Mouse (Mus musculus) heart, embryonic 11.5 days (tissue): ENCODE measurements around the gene Rabggta. TPM values are rescaled to one million over a fixed set of nuclear protein-coding genes. Genes with fewer than 3 reads are reported as not detected.
"Not testable (repeated sequence)": the region's sequence is repeated elsewhere in the genome, so short reads cannot be mapped to it uniquely, and the experiment has no call there.

Source experiments
- ATAC-seq: fragments of 200-750 bp; cut with Nextera tagmentation; replicated peaks from 2 replicates; pipeline ENCODE4 v1.8.0; 2017; ENCODE audit warnings: moderate library complexity; ENCODE audit not compliant: insufficient number of reproducible peaks, low FRiP score, low TSS enrichment
- H3K27ac ChIP-seq: fragments of 300-500 bp; sonication (generic); 2 replicates; pipeline ENCODE4 v1.5.1; 2014; ENCODE audit warnings: mild to moderate bottlenecking, low read depth, low read length
- H3K27me3 ChIP-seq: fragments of 300-500 bp; sonication (generic); 2 replicates; pipeline ENCODE4 v1.6.1; 2014; ENCODE audit warnings: mild to moderate bottlenecking, low read length, mixed read lengths; ENCODE audit not compliant: control insufficient read depth, insufficient read depth
- H3K36me3 ChIP-seq: fragments of 300-500 bp; sonication (generic); 2 replicates; pipeline ENCODE4 v1.6.1; 2014; ENCODE audit warnings: mild to moderate bottlenecking, low read length, moderate library complexity, mixed read lengths; ENCODE audit not compliant: control insufficient read depth, insufficient read depth
- H3K4me1 ChIP-seq: fragments of 300-500 bp; sonication (generic); 2 replicates; pipeline ENCODE4 v1.6.1; 2014; ENCODE audit warnings: low read length; ENCODE audit not compliant: control insufficient read depth, insufficient read depth
- H3K4me2 ChIP-seq: fragments of 300-500 bp; sonication (generic); 2 replicates; pipeline ENCODE4 v1.6.1; 2014; ENCODE audit warnings: mild to moderate bottlenecking, moderate library complexity
- H3K4me3 ChIP-seq: fragments of 300-500 bp; sonication (generic); 2 replicates; pipeline ENCODE4 v1.5.1; 2014; ENCODE audit warnings: low read depth, low read length
- H3K9ac ChIP-seq: fragments of 300-500 bp; sonication (generic); 2 replicates; pipeline ENCODE4 v1.6.1; 2014; ENCODE audit warnings: mild to moderate bottlenecking, low read depth, low read length, moderate library complexity
- H3K9me3 ChIP-seq: fragments of 300-500 bp; sonication (generic); replicated peaks from 2 replicates; pipeline ENCODE4 v1.6.1; 2016; ENCODE audit warnings: low read length; ENCODE audit not compliant: control insufficient read depth
- WGBS: fragments of 180-500 bp; shearing (Covaris S2); extraction: QIAGEN DNeasy Blood & Tissue Kit; methylation state at CpG from one replicate; pipeline ENCODE4 v1.1.7; 2014; ENCODE audit not compliant: insufficient replicate concordance; 5-methylcytosine and 5-hydroxymethylcytosine counted together
- polyA plus RNA-seq: library from polyadenylated mRNA; unstranded; fragments of >200 nt; fragmentation: Nextera tagmentation; extraction: Ambion mirVana; gene quantifications from 2 replicates; pipeline ENCODE4 v1.2.1, GENCODE M21; 2014

Rabggta gene
- polyA plus RNA-seq, 1 experiment from 2014 or later, result 19.1 TPM

DNA sequence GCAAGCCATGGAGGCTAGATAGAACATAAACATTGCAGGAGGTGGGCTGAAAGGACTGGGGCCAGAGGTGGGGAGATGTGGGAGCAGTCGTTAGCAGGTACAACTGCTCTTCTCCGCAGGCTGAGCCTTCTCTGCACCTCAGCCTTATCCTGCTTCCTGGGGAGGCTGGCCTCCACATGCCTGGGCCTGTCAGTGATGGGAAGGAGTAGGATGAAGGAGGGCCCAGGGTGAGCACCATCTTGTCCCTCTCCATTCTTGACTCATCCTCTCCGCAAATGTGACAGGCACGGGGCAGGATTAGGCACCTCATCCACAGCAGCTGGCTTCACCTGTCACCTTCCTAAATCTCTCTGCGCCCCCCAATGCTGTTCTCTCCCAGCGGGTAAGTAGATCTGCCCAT, 39.1 kb upstream of the Rabggta start, which contains the start of gene Ltb4r2:
TSS of gene Ltb4r2 (plus strand) at position 266 of the 400 bp plus-strand sequence.
- Histone ChIP-seq H3K27me3 (peaks cover 20% of the 10 kb centered on the region), H3K9ac (peak within 1 kb of the TSS; percentile 74), H3K4me3 (peak within 1 kb of the TSS; percentile 50), H3K4me2 (peak within 1 kb of the TSS; percentile 97), H3K4me1 (peaks cover 17% of the 10 kb centered on the region), H3K27ac (no peak within 1 kb of the TSS), H3K36me3 (no peaks in the 10 kb centered on the region), H3K9me3 (no peaks in the 10 kb centered on the region)
- ATAC-seq, result no peak
- WGBS, result 64% methylated on average over 6 of the region's 6 CpGs

DNA sequence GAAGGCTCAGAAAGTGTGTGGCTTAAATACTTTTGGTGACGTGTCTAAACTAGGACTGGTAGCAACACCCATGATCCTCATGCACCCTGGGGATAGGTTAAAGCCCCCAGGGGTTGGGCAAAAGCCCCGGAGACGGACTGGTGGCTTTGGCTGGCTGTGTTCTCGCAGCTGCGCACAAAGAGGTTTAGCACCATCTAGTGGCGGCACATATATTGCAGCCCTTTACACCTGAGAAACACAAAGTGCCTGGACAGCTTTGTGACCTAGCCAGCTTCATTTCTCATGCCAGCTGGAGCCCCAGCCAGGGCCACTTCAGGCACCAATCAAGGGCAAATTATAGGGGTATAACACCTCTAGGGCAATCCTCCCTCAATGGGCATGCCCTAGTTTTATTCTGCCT, 38.1 kb upstream of the Rabggta start:
- H3K4me3 ChIP-seq, H3K27ac ChIP-seq, H3K9ac ChIP-seq, H3K36me3 ChIP-seq, H3K9me3 ChIP-seq, ATAC-seq: not testable (repeated sequence)
- Histone ChIP-seq H3K4me1 (peaks cover 17% of the 10 kb centered on the region), H3K27me3 (peaks cover 19% of the 10 kb centered on the region), H3K4me2 (peak overlapping the region; percentile 56)
- WGBS, result 0% methylated on average over 6 of the region's 6 CpGs

DNA sequence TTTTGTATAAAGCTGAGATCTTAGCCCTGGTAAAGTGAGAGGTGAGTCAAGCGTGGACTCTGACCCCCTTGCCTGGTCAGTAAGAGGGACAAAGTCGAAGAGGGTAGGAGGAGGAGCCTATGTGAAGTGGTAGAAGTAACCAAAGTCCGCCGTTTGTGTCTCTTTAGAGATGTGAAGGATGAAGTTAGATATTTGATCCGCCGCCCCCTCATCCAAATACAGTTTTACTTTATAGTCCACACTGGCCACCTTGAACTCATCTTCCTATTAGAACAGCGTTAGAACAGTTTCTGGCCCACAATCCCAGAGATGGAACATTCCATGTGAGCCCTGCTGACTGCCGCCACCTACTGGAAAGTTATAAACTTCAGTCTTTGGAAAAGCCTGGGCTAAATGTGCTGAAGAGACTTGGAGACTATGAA, 36.3 kb upstream of the Rabggta start, which contains the start of gene Cideb:
TSS of gene Cideb (minus strand) at position 96 of the 422 bp plus-strand sequence.
- H3K9ac ChIP-seq, result no peak within 1 kb of the TSS
- 0 out of 2 replicates have a peak within 1 kb of the TSS, but pooled peaks have one; percentile 29 for H3K27ac ChIP-seq
- peaks cover 13% of the 10 kb centered on the region for H3K27me3 ChIP-seq
- peaks cover 12% of the 10 kb centered on the region for H3K4me1 ChIP-seq
- no peak for ATAC-seq
- WGBS, result 13% methylated on average over 8 of the region's 8 CpGs
- H3K4me2 ChIP-seq, result peak within 1 kb of the TSS; percentile 48
- no peaks in the 10 kb centered on the region for H3K9me3 ChIP-seq
- peaks cover 16% of the 10 kb centered on the region for H3K36me3 ChIP-seq
- no peak within 1 kb of the TSS for H3K4me3 ChIP-seq

DNA sequence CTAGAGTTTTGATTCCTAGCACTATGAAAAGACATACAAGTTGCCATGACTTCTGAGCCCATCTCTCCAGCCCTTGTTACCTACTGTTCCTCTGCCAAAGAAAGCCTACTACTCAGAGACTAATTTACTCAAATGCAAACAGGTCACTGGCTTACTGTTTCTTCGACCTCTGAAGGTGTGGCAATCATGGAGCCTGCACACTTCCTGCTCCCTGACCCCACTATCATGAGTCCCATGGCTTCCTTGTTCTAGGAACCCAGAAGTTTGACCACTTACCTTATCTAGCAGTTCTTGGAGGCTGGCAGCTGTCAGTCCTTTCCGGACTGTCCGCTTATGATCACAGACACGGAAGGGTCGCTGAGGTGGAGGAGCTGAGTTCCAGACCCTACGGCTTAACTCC, 35.5 kb upstream of the Rabggta start:
- Histone ChIP-seq H3K9me3 (no peaks in the 10 kb centered on the region), H3K27me3 (peaks cover 13% of the 10 kb centered on the region), H3K4me1 (peaks cover 7% of the 10 kb centered on the region), H3K4me3 (no peak overlapping the region), H3K36me3 (peaks cover 24% of the 10 kb centered on the region), H3K4me2 (peak overlapping the region; percentile 48), H3K9ac (no peak overlapping the region), H3K27ac (0 out of 2 replicates have a peak overlapping the region, but pooled peaks have one; percentile 29)
- no peak for ATAC-seq
- WGBS, result 33% methylated on average over 6 of the region's 6 CpGs

DNA sequence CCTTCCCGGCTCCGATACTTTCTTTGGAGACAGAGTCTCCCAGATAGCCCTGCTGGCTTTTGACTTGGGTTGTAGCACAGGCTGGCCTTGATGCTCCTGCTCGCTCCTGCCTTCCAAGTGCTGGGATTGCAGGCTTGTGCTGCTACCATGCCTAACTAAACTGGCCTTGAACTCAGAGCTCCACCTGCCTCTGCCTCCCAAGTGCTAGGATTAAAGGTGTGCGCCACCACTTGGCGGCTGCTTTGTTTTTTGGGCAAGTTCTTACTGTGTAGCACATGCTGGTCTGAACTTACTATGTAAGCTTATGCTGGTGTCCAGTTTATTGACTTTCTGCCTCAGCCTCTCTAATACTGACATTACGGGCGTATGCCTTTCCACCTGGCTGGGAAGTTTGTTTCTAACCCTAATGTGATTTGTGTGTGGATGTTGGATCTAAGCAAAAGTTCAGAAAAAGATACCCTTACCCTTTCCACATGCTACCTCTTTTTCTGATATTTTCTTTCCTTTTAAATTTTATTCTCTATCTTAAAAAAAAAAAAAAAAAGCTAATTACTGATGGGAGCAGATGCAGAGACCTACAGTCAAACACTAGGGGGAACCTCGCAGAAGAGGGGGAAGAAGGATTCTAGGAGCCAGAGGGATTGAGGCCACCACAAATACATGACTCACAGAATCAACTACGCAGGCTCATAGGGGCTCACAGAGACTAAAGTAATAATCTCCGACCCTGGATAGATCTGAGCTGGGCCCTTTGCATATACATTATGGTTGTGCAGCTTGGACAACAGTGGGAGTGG, 25.2 kb upstream of the Rabggta start:
- Histone ChIP-seq H3K9me3 (no peaks in the 10 kb centered on the region), H3K27me3 (no peaks in the 10 kb centered on the region), H3K4me3 (peak overlapping the region; percentile 96; the same call in 1 of the 2 replicates), H3K4me2 (peak overlapping the region; percentile 99), H3K27ac (no peak overlapping the region), H3K36me3 (0 out of 2 replicates have a peak, but pooled peaks cover 7% of the 10 kb centered on the region), H3K9ac (no peak overlapping the region), H3K4me1 (peaks cover 3% of the 10 kb centered on the region; the same call in 1 of the 2 replicates)
- ATAC-seq, result no peak
- 86% methylated on average over 10 of the region's 10 CpGs for WGBS

DNA sequence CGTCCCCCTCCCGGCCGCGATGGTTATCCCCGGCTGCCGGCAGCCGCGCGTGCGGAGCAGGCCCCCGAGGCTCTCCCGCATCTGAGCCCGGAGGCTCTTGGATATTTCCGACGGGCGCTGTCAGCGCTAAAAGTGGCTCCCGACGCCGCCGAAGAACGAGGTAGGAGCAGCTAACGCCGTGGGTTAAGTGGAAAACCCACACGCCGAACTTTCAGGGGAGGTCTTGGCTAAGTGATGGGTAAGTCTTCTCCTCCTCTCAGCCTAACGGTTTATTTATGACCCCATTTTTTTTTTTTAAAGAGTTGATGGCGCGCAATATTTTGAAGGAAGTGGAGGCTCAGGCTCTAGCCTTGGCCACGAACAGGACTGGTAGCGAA, 23.8 kb upstream of the Rabggta start:
- peak overlapping the region; percentile 85 for H3K9ac ChIP-seq
- ATAC-seq, result no peak
- no peaks in the 10 kb centered on the region for H3K27me3 ChIP-seq
- H3K27ac ChIP-seq, result peak overlapping the region; percentile 10; the same call in 1 of the 2 replicates
- H3K9me3 ChIP-seq, result no peaks in the 10 kb centered on the region
- under 1% methylated on average over 25 of the region's 31 CpGs for WGBS
- peaks cover 3% of the 10 kb centered on the region; the same call in 1 of the 2 replicates for H3K4me1 ChIP-seq
- H3K4me2 ChIP-seq, result peak overlapping the region; percentile 99
- H3K36me3 ChIP-seq, result 0 out of 2 replicates have a peak, but pooled peaks cover 7% of the 10 kb centered on the region
- H3K4me3 ChIP-seq, result peak overlapping the region; percentile 96

DNA sequence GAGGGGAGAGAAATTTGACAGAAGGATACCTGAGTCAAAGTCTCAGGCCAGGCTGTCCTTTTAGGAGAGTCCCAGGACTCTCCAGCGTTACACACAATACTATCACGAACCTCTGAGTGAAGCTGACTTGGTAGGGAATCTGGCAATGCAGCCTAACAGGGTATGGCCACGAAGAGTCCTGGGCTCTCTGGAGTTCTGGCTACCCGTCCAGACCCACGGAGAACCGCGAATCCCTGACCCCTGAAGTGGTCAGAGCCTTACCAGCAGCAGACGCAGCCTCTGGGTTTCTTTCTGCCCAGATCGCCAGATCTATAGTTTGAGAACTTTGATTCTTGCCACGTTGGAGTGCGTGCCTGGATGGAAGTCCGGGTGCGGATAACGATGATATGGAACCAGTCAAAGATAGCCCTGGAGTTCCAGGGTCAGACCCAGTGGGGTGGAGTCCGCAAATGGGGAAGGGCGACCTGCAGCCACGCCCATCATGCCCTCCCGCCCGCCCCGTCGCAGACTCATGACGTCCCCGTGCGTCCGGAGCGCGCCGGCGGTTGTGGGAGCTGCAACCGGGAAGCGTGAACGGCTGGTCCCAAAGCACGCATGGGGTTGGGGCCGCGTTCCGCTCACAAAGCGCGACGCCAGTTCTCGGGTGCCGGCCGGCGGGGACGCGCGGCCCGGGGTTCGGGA, 23.3 kb upstream of the Rabggta start, which contains the start of the genes Dhrs1 and Nop9:
TSS of gene Dhrs1 (minus strand) at position 511 of the 681 bp plus-strand sequence.
TSS of gene Nop9 (plus strand) at position 514 of the 681 bp plus-strand sequence.
- Histone ChIP-seq H3K4me1 (peaks cover 3% of the 10 kb centered on the region; the same call in 1 of the 2 replicates), H3K4me2 (peak within 1 kb of the TSS; percentile 99), H3K9ac (peak within 1 kb of the TSS; percentile 85), H3K27me3 (no peaks in the 10 kb centered on the region), H3K27ac (peak within 1 kb of the TSS; percentile 42; the same call in 1 of the 2 replicates), H3K4me3 (peak within 1 kb of the TSS; percentile 96), H3K36me3 (peaks cover 8% of the 10 kb centered on the region; the same call in 1 of the 2 replicates), H3K9me3 (no peaks in the 10 kb centered on the region)
- peak; percentile 82 for ATAC-seq
- WGBS, result 1% methylated on average over 41 of the region's 48 CpGs

DNA sequence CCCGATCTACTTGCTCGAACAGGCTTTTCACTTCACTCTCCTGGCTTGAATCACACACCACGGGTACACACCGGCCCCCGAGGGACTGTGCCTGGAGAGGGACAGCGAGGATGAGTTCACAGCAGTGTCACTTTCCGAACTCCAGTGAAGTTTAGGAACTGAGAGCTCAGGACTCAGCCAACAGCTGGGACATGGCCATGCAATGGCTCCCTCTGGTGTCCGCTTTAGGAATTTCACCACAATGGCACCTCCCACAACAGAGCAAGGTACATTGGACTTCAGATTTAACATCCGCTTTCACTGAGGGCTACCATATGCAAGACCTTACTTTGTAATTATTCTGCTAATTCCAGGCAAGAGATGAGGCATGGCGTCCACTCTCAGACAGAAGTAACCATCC, 21.6 kb upstream of the Rabggta start:
- Histone ChIP-seq H3K4me2 (peak overlapping the region; percentile 33; the same call in 1 of the 2 replicates), H3K4me3 (no peak overlapping the region), H3K27me3 (no peaks in the 10 kb centered on the region), H3K9me3 (no peaks in the 10 kb centered on the region), H3K36me3 (peaks cover 5% of the 10 kb centered on the region; the same call in 1 of the 2 replicates), H3K4me1 (peaks cover 3% of the 10 kb centered on the region; the same call in 1 of the 2 replicates), H3K9ac (0 out of 2 replicates have a peak overlapping the region, but pooled peaks have one; percentile 13), H3K27ac (no peak overlapping the region)
- 0 out of 2 replicates have a peak, but pooled peaks have one; percentile 28 for ATAC-seq
- WGBS, result 21% methylated on average over 10 of the region's 10 CpGs
